Mouse (Mus musculus) erythroblast, adult 5-6 weeks (primary cell): ENCODE measurements around the gene Ubac2. TPM values are rescaled to one million over a fixed set of nuclear protein-coding genes. Genes with fewer than 3 reads are reported as not detected.

Source experiments
- ATAC-seq: replicated peaks from 2 replicates; pipeline ENCODE4 v1.8.0; 2016; ENCODE audit warnings: moderate number of reproducible peaks, mild to moderate bottlenecking, moderate TSS enrichment, inconsistent platforms; ENCODE audit not compliant: poor library complexity, low FRiP score, severe bottlenecking
- total RNA-seq, 2 experiments: library from RNA; stranded (forward) in 1 of 2; stranded (reverse) in 1 of 2; fragments of 150-400 nt in 1 of 2; fragments of 200-764, 138-1000 nt in 1 of 2; gene quantifications; 2 replicates each; pipeline versions ENCODE4 v1.2.3 to v1.2.4; 2015 to 2017; ENCODE audit warnings: low replicate concordance in 2 of 2

Ubac2 gene
- total RNA-seq, 2 experiments from 2014 or later: 5.8 to 7.7 TPM

- no peak for ATAC-seq
These were observed 144.6 kb downstream of the Ubac2 start for GRCm38 (mm10) chr14:122023054-122023453.

GRCm38 (mm10) chr14:122023928-122024327 is 145.5 kb downstream of the Ubac2 start:
- ATAC-seq: no peak

- 0 out of 2 replicates have a peak, but pooled peaks have one; percentile 36 for ATAC-seq
These were observed 150.7 kb downstream of the Ubac2 start for GRCm38 (mm10) chr14:122028926-122029745.

- ATAC-seq: no peak
These were observed 151.4 kb downstream of the Ubac2 start for GRCm38 (mm10) chr14:122029851-122030250.

GRCm38 (mm10) chr14:122032045-122032444 is 153.6 kb downstream of the Ubac2 start:
- no peak for ATAC-seq

DNA sequence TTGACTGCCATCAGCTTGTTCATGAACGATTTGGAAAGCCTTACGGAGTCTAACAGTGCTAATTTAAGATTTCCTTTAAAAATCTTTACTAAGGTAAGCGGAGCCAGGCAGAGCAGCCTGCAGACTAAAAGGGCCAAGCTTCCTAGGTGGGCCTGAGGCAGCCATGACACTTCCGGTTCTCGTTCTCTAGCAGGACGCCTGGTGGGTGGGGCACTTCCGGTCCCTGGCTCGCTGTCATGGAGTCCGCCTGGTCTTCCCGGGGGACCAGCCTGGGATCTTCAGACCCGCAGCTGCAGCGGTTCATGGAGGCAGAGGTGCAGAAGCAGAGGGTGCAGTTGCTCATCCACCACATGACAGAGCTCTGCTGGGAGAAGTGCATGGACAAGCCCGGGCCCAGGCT is 156.0 kb downstream of the Ubac2 start, which contains the start of gene Timm8a2:
Gene Timm8a2, plus strand, starts transcription at position 224 of the 400 bp plus-strand sequence.
- ATAC-seq: 0 out of 2 replicates have a peak, but pooled peaks have one; percentile 5

DNA sequence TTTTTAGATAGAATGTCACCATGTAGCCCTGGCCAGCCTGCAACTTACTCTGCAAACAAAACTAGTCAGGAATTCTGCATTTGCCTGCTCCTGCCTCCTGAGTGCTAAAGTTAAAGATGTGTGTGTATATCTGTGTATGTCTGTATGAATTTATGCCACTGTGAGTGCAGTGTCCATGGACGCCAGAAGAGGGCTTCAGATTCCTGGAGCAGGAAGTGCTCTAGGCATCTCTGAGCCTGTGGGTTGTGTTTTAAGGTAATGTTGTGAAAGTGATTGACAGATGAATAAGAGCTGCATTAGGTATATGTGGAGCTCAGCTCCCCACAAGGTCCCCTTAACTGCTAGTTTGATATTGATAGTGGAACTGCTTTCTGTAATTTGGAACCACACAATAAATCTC is 156.8 kb downstream of the Ubac2 start:
- ATAC-seq: no peak

DNA sequence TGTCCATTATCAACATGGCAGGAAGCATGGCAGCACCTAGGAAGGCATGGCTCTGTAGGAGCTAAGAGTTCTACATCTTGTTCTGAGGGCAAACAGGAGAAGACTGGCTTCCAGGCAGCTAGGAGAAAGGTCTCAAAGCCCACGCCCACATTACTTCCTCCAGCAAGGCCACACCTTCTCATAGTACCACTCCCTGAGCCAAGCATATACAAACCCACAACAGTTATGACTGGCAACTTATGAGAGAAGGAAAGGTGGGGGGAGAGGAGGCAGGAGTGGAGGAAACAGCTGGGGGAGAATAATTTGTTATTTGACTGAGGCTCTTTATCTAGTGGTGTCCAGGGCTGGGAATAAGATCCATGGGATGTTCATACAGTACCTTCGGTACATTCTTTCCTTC is 157.4 kb downstream of the Ubac2 start:
- no peak for ATAC-seq

- ATAC-seq: no peak
These were observed 160.6 kb downstream of the Ubac2 start for GRCm38 (mm10) chr14:122038874-122039647.

- no peak for ATAC-seq
These were observed 163.0 kb downstream of the Ubac2 start for GRCm38 (mm10) chr14:122041413-122041825.

DNA sequence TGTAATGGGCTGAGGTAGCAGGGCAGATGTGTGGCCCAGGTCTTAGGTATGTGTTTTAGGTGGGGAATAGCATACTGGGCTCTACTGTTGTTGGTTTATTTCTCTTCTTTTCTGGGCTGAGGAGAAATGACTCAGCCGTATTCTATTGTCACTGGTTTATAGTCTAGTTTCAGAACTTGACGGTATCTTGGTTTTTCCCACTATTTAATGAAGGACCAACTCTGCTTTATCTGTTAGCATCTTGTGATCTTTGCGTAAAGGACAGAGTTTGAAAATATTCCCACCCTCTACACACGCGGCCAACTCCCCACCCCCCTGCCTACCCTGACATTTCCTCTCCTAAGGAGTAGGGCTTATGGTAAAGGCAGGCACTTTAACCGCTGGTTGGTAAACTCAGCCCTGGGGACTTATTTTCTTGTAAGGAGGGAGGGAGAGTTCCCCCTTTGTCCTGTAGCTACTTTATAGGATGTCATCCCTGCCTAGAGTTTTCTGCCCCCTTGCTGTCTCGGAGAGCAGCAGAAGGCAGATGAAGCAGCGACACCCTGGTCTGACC is 163.8 kb downstream of the Ubac2 start:
- ATAC-seq: no peak

- no peak for ATAC-seq
These were observed 169.4 kb downstream of the Ubac2 start for GRCm38 (mm10) chr14:122047784-122048183.

DNA sequence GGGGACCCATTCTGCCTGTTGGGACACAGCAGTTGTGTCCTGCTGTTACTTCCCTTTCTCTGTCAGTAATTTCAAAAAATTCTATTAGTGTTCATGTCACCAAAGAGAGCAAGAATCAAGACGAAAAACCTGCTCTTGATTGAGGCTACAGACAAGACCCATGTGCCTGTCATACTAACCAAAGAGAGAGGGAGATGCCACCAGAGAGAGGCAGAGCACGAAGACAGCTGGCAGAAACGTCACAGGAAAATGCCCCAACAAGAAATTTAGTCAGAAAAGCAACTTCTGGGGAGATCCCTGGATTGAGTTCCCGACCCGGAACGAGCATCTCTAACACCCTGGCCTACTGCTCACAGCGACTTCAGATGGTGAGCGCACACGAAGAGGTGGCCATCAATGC is 170.4 kb downstream of the Ubac2 start:
- no peak for ATAC-seq

DNA sequence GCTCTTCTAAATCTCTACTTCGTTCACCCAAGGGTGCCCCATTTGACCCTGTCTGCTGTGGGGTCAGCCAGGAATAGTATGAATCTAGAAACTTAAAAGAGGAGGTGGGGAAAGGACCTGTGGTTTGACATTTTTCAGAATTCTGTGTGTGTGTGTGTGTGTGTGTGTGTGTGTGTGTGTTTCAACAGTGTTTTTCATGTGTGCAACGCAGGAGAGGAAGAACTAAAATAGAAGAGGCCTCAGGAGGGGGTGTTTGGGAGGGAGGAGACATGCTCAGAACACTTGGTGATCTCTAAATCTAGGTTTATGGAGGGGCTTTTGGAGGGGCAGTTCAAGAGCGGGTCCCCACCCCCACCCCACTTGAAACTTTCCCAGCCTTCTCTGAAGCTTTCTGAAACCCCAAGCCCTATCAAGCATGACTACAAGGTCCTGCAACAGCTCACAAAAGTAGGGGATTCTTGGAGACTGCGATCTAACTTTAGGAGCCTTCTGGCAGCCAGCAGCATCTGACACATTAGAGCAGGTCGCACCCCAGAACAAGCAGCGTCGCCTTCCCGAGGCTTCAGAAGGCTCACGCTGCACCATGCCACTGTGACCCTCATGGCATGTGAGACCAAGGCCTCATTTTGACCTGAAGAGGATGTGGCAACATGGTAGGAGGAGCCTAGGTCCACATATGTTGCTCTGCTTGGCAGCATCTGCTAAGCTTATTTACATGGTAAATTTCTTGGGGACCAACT is 174.6 kb downstream of the Ubac2 start:
- ATAC-seq: no peak

DNA sequence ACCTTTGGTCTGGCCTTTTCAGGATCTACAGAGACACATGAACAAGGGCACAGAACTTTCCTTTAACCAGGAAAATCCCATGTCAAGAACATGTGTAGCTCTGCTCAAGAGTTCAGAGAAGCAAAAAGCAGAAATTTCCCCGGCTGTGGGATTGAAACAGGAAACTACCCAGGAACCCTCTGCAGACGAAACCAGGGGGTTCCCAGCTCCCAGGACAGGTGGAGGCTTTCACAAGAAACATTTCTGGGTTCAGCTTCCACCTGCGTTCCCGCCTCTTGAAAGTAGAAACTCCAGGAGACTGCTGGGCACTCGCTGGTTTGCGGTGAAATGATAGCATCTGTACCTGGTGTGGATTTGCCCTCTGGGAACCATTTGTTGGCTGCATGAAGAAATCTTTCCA is 178.5 kb downstream of the Ubac2 start:
- ATAC-seq: no peak

- no peak for ATAC-seq
These were observed 179.5 kb downstream of the Ubac2 start for GRCm38 (mm10) chr14:122057941-122058346.

GRCm38 (mm10) chr14:122060642-122061041 is 182.2 kb downstream of the Ubac2 start:
- ATAC-seq: peak; percentile 76

DNA sequence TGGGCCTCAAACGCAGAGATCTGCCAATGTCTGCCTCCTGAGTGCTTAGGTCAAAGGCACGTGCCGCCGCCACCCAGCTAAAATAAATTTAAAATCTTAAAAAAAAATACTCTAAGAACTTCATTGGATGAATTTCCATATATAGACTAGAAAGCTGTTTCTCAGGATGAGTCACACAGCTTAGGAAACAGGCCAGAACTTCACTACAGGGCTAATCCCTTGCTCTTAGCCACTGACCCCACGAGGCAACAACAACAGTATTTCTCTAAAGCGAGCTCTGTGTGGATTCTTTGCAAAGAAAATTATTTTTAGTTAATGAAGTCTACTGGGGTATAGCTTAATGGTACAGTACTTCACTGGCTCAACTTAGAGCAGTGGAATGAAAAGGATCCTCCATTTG is 183.0 kb downstream of the Ubac2 start:
- ATAC-seq: no peak

DNA sequence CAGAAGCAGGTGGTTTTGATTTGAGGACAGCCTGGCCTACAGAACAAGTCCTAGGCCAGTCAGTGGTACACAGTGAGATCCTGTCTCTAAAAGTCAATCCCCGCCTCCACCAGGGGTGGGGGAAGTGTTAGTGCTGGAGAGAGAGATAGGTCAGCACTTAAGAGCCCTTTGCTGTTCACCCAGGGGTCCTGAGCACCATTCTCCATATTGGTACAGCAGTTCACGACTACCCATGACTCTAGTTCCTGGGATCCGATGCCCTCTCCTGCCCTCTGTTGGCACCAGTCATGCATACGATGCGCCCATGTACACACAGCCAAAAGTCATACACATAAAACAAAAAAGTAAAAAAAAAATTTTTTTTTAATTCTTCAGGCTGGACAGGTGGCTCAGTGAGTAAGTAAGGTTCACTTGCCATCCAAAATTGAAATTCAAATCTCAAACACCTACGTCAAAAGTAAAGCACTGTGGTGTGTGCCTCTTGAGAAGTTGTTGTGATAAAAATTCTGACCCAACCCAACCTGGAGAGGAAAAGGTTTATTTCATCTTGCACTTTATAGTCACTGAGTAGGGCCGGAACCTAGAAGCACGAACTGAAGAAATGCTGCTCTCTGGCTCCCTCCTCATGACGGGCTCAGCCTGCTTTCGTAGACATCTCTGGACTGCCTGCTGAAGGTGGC is 184.1 kb downstream of the Ubac2 start:
- ATAC-seq: no peak
